Comparison of ENCODE assay signal across 29 mouse cellular contexts in genomic region chr4:13329414-13329813, GRCm38 (mm10).
"Had no signal": no experiment of that assay in that cellular context is flagged by ENCODE, and none has a peak within 500 bp of the region (broad histone marks: within the 10 kb centered on the region; RNA-seq: fewer than 3 reads in every experiment).

No protein-coding gene starts in this region.

- ATAC-seq: forebrain, embryonic 13.5 days; forebrain, embryonic 14.5 days; forebrain, embryonic 15.5 days; forebrain, embryonic 16.5 days; forebrain, postnatal 0 days had no signal

- H3K27ac ChIP-seq: embryonic facial prominence, embryonic 10.5 days; embryonic facial prominence, embryonic 12.5 days; embryonic facial prominence, embryonic 13.5 days; embryonic facial prominence, embryonic 15.5 days; forebrain, embryonic 10.5 days; forebrain, embryonic 12.5 days; forebrain, embryonic 13.5 days; forebrain, embryonic 15.5 days; gastrocnemius, adult 2 months; heart, adult 2 months had no signal

- H3K27me3 ChIP-seq: embryonic facial prominence, embryonic 12.5 days; embryonic facial prominence, embryonic 13.5 days; embryonic facial prominence, embryonic 15.5 days; forebrain, embryonic 12.5 days; forebrain, embryonic 13.5 days; forebrain, embryonic 15.5 days had no signal

- H3K9ac ChIP-seq: embryonic facial prominence, embryonic 12.5 days; embryonic facial prominence, embryonic 13.5 days; embryonic facial prominence, embryonic 15.5 days; forebrain, embryonic 12.5 days; forebrain, embryonic 13.5 days; forebrain, embryonic 15.5 days; forebrain, postnatal 0 days had no signal

- H3K4me1 ChIP-seq: embryonic facial prominence, embryonic 10.5 days; embryonic facial prominence, embryonic 12.5 days; embryonic facial prominence, embryonic 13.5 days; embryonic facial prominence, embryonic 15.5 days; forebrain, embryonic 15.5 days had no signal

- H3K4me2 ChIP-seq: embryonic facial prominence, embryonic 12.5 days; embryonic facial prominence, embryonic 13.5 days; embryonic facial prominence, embryonic 15.5 days; forebrain, embryonic 12.5 days; forebrain, embryonic 13.5 days; forebrain, embryonic 15.5 days had no signal

- H3K36me3 ChIP-seq: embryonic facial prominence, embryonic 10.5 days; embryonic facial prominence, embryonic 12.5 days; embryonic facial prominence, embryonic 13.5 days; embryonic facial prominence, embryonic 15.5 days; forebrain, embryonic 10.5 days; forebrain, embryonic 12.5 days; forebrain, embryonic 15.5 days had no signal

- DNase-seq: cerebellum, adult 2 months; cerebellum, adult 8-10 months; cerebellum, adult 9-10 months; cerebellum, adult 9-11 months; cerebellum, postnatal 10 days; cerebellum, postnatal 14 days; cerebellum, postnatal 25 days; cerebellum, postnatal 36 days; embryo, embryonic 11 days; forebrain, postnatal 0 days; gastrocnemius, adult 2 months; gastrocnemius, postnatal 10 days; gastrocnemius, postnatal 14 days; gastrocnemius, postnatal 25 days; gastrocnemius, postnatal 36 days; heart, adult 11 months; heart, adult 18-20 months; heart, adult 2 months had no signal

- H3K4me3 ChIP-seq: embryonic facial prominence, embryonic 10.5 days; embryonic facial prominence, embryonic 12.5 days; embryonic facial prominence, embryonic 13.5 days; embryonic facial prominence, embryonic 15.5 days; erythroblast, embryonic 14.5 days; forebrain, embryonic 10.5 days; forebrain, embryonic 12.5 days; forebrain, embryonic 13.5 days; forebrain, embryonic 15.5 days; gastrocnemius, adult 2 months; heart, adult 2 months had no signal

- H3K9me3 ChIP-seq: embryonic facial prominence, embryonic 10.5 days; embryonic facial prominence, embryonic 12.5 days; embryonic facial prominence, embryonic 13.5 days; embryonic facial prominence, embryonic 15.5 days; forebrain, embryonic 10.5 days; forebrain, embryonic 12.5 days; forebrain, embryonic 13.5 days; forebrain, embryonic 15.5 days had no signal
